Mouse (Mus musculus): Measurements from ENCODE around the gene Ano8. TPM values are rescaled to one million over a fixed set of nuclear protein-coding genes. Genes with fewer than 3 reads are reported as not detected.
"Not testable (repeated sequence)": the region's sequence is repeated elsewhere in the genome, so short reads cannot be mapped to it uniquely, and the experiment has no call there.

Gene Ano8
- total RNA-seq, 1 experiment = 10.6 TPM

GRCm38 (mm10) chr8:71441404-71441803 is 44.4 kb downstream of the Ano8 start:
- H3K36me3 ChIP-seq (ENCODE audit: control insufficient read depth, insufficient read depth, low read length, poor library complexity, severe bottlenecking) = no peaks in the 10 kb centered on the region
- no peak overlapping the region for H3K9ac ChIP-seq (ENCODE audit: insufficient read depth, low read depth, low read length, poor library complexity, severe bottlenecking)
- no peak for TF ChIP-seq HCFC1 (IDR thresholded peaks at IDR 0.05; ENCODE audit: borderline replicate concordance, insufficient read depth, low read length)
- no peak for TF ChIP-seq CHD2 (IDR thresholded peaks at IDR 0.05; ENCODE audit: low read depth, low read length)
- peak; percentile 93 for TF ChIP-seq ZC3H11A (IDR thresholded peaks at IDR 0.05; ENCODE audit: borderline replicate concordance, low read depth, low read length)
- H3K4me1 ChIP-seq (ENCODE audit: control insufficient read depth in 2 of 2, insufficient read depth in 2 of 2, low read length in 2 of 2, poor library complexity in 1 of 2) = no peaks in the 10 kb centered on the region
- H3K4me3 ChIP-seq (ENCODE audit: insufficient read depth in 1 of 2, low read depth in 1 of 2, low read length in 2 of 2, poor library complexity in 1 of 2, severe bottlenecking in 1 of 2) = no peak overlapping the region
- no peak for DNase-seq (ENCODE audit: low read depth, low spot score)
- in situ Hi-C loops (cut with MboI; ENCODE audit: low sequenced_read_pairs in 2 of 2, unreplicated experiment in 2 of 2) = loop anchor here in 1 of 2 experiments (5.0 kb wide), 1 partner anchor 71 kb away; the partner anchor contains the start of gene Plvap
- no peaks in the 10 kb centered on the region for H3K9me3 ChIP-seq (ENCODE audit: control insufficient read depth, insufficient read depth, low read depth, low read length)
- no peak overlapping the region for H3K27ac ChIP-seq (ENCODE audit: insufficient read depth, low read depth, low read length, poor library complexity, severe bottlenecking)

DNA sequence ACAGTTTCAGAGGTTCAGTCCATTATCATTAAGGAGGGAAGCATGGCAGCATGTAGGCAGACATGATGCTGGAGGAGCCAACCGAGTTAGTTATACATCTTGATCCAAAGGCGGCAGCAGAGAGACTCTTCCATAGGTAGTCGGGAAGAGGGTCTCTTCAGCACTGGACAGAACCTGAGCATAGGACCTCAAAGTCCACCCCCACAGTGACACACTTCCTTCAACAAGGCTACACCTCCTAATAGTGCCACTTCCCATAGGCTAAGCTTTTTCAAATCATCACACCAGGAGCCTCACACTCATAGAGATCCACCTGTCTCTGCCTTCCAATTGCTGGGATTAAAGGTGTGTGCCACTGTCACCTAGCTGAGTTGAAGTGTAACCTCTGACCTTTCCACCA is 48.7 kb downstream of the Ano8 start:
- no peak for TF ChIP-seq MAFK (IDR thresholded peaks at IDR 0.05; ENCODE audit: insufficient read depth, low read depth, low read length)
- TF ChIP-seq ZNF384 (IDR thresholded peaks at IDR 0.05; ENCODE audit: low read depth, low read length) = no peak
- TF ChIP-seq CHD2 (IDR thresholded peaks at IDR 0.05; ENCODE audit: low read depth, low read length) = no peak
- TF ChIP-seq HCFC1 (IDR thresholded peaks at IDR 0.05; ENCODE audit: borderline replicate concordance, insufficient read depth, low read length) = no peak
- no peak for TF ChIP-seq ZC3H11A (IDR thresholded peaks at IDR 0.05; ENCODE audit: borderline replicate concordance, low read depth, low read length)
- no peak overlapping the region for H3K4me3 ChIP-seq (ENCODE audit: insufficient read depth in 1 of 2, low read depth in 1 of 2, low read length in 2 of 2, poor library complexity in 1 of 2, severe bottlenecking in 1 of 2)
- no peaks in the 10 kb centered on the region for H3K4me1 ChIP-seq (ENCODE audit: control insufficient read depth in 2 of 2, insufficient read depth in 2 of 2, low read length in 2 of 2, poor library complexity in 1 of 2)
- H3K9me3 ChIP-seq (ENCODE audit: control insufficient read depth, insufficient read depth, low read depth, low read length) = no peaks in the 10 kb centered on the region
- in situ Hi-C loops (cut with MboI; ENCODE audit: low sequenced_read_pairs in 2 of 2, unreplicated experiment in 2 of 2) = no loop called here
- no peaks in the 10 kb centered on the region for H3K36me3 ChIP-seq (ENCODE audit: control insufficient read depth, insufficient read depth, low read length, poor library complexity, severe bottlenecking)
- H3K9ac ChIP-seq (ENCODE audit: insufficient read depth, low read depth, low read length, poor library complexity, severe bottlenecking) = no peak overlapping the region
- no peak overlapping the region for H3K27ac ChIP-seq (ENCODE audit: insufficient read depth, low read depth, low read length, poor library complexity, severe bottlenecking)
- no peak for DNase-seq (ENCODE audit: low read depth, low spot score)

DNA sequence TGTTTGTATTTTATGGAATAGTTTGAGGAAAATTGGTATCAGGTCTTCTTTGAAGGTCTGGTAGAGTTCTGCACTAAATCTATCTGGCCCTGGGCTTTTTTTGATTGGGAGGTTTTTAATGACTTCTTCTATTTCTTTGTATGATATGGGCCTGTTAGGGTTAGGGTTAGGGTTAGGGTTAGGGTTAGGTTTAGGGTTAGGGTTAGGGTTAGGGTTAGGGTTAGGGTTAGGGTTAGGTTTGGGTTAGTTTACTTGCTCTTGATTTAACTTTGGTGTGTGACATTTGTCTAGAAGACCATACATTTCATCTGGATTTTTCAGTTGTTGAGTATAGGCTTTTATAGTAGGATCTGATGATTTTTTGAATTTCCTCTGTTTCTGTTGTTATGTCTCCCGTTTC is 52.8 kb downstream of the Ano8 start:
- H3K27ac ChIP-seq (ENCODE audit: insufficient read depth, low read depth, low read length, poor library complexity, severe bottlenecking); H3K36me3 ChIP-seq (ENCODE audit: control insufficient read depth, insufficient read depth, low read length, poor library complexity, severe bottlenecking); H3K9ac ChIP-seq (ENCODE audit: insufficient read depth, low read depth, low read length, poor library complexity, severe bottlenecking); H3K4me3 ChIP-seq (ENCODE audit: insufficient read depth in 1 of 2, low read depth in 1 of 2, low read length in 2 of 2, poor library complexity in 1 of 2, severe bottlenecking in 1 of 2); H3K9me3 ChIP-seq (ENCODE audit: control insufficient read depth, insufficient read depth, low read depth, low read length); in situ Hi-C loops (cut with MboI; ENCODE audit: low sequenced_read_pairs in 2 of 2, unreplicated experiment in 2 of 2); H3K4me1 ChIP-seq (ENCODE audit: control insufficient read depth in 2 of 2, insufficient read depth in 2 of 2, low read length in 2 of 2, poor library complexity in 1 of 2); DNase-seq (ENCODE audit: low read depth, low spot score): not testable (repeated sequence)

Other genes starting within 250 kb of the Ano8 start
- 32.1 and 36.1 TPM in 2 replicates for gene Myo9b, start 213.2 kb downstream of the Ano8 start, total RNA-seq (2012; rRNA removed)
- 26.3 and 39.3 TPM in 2 replicates for gene Haus8, start 213.0 kb downstream of the Ano8 start, total RNA-seq (2012; rRNA removed)
- gene Use1, start 119.1 kb downstream of the Ano8 start, total RNA-seq (2012; rRNA removed) = 112 and 144 TPM in 2 replicates
- gene Ocel1, start 114.7 kb downstream of the Ano8 start, total RNA-seq (2012; rRNA removed) = 7.4 and 9.4 TPM in 2 replicates
- 52.8 and 63.1 TPM in 2 replicates for gene Nr2f6, start 104.0 kb downstream of the Ano8 start, total RNA-seq (2012; rRNA removed)
- 2.0 and 2.4 TPM in 2 replicates for gene Ushbp1, start 90.2 kb downstream of the Ano8 start, total RNA-seq (2012; rRNA removed)
- 40.7 and 47.4 TPM in 2 replicates for gene Babam1, start 89.1 kb downstream of the Ano8 start, total RNA-seq (2012; rRNA removed)
- 28.9 and 44.5 TPM in 2 replicates for gene Ankle1, start 80.0 kb downstream of the Ano8 start, total RNA-seq (2012; rRNA removed)
- 11.7 and 12.2 TPM in 2 replicates for gene Abhd8, start 22.3 kb downstream of the Ano8 start, total RNA-seq (2012; rRNA removed)
- gene Mrpl34, start 21.0 kb downstream of the Ano8 start, total RNA-seq (2012; rRNA removed) = 135 and 148 TPM in 2 replicates
- 60.5 and 65.1 TPM in 2 replicates for gene Dda1, start 16.8 kb downstream of the Ano8 start, total RNA-seq (2012; rRNA removed)
- gene Gtpbp3, start 2.1 kb upstream of the Ano8 start, total RNA-seq (2012; rRNA removed) = 60.4 and 63.8 TPM in 2 replicates
- 2.0 and 2.5 TPM in 2 replicates for gene Plvap, start 25.8 kb upstream of the Ano8 start, total RNA-seq (2012; rRNA removed)
- gene Ccdc194, start 39.7 kb upstream of the Ano8 start, total RNA-seq (2012; rRNA removed) = 2.4 and 2.6 TPM in 2 replicates
- 135 and 207 TPM in 2 replicates for gene Bst2, start 51.5 kb upstream of the Ano8 start, total RNA-seq (2012; rRNA removed)
- gene Mvb12a, start 57.0 kb upstream of the Ano8 start, total RNA-seq (2012; rRNA removed) = 50.4 and 58.8 TPM in 2 replicates
- gene Tmem221, start 72.9 kb upstream of the Ano8 start, total RNA-seq (2012; rRNA removed) = 0.18 and 0.58 TPM in 2 replicates
- gene Nxnl1, start 80.6 kb upstream of the Ano8 start, total RNA-seq (2012; rRNA removed) = not detected in 2 replicates
- 24.5 and 45.9 TPM in 2 replicates for gene Slc27a1, start 82.9 kb upstream of the Ano8 start, total RNA-seq (2012; rRNA removed)
- 95.6 and 124 TPM in 2 replicates for gene Pgls, start 106.2 kb upstream of the Ano8 start, total RNA-seq (2012; rRNA removed)
- gene Fam129c, start 111.7 kb upstream of the Ano8 start, total RNA-seq (2012; rRNA removed) = 9.0 and 15.2 TPM in 2 replicates
- 126 and 186 TPM in 2 replicates for gene Colgalt1, start 125.0 kb upstream of the Ano8 start, total RNA-seq (2012; rRNA removed)
- gene Unc13a, start 185.8 kb upstream of the Ano8 start, total RNA-seq (2012; rRNA removed) = 3.0 and 9.1 TPM in 2 replicates
- gene Jak3, start 190.3 kb upstream of the Ano8 start, total RNA-seq (2012; rRNA removed) = 19.0 and 27.3 TPM in 2 replicates
- 3.0 and 5.1 TPM in 2 replicates for gene Insl3, start 203.3 kb upstream of the Ano8 start, total RNA-seq (2012; rRNA removed)
- gene B3gnt3, start 215.8 kb upstream of the Ano8 start, total RNA-seq (2012; rRNA removed) = 1.1 and 1.3 TPM in 2 replicates
- 21.9 and 45.1 TPM in 2 replicates for gene Fcho1, start 239.8 kb upstream of the Ano8 start, total RNA-seq (2012; rRNA removed)